Mouse (Mus musculus): Measurements from ENCODE around the gene Mpp2.

DNA sequence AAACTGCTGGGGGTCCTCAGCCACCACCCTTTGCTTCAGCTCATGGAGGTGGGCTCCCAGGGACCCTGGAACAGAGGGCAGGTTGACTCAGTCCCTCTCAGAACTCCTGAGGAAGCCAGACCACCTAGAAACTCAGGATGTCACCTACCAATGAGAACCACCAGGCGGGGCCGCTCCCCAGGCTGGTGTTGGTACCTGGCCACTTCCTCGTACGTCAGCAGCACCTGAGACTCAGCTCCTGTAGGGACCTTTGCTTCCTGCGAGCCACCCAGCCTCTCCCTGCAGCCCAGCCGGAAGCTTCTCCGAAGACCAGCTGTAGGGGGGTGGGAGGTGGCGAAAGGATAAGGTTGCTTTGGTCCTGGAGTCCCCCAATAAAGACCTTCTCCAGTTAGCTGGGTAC lies 79.9 kb downstream of the Mpp2 start:
- no peak for TF ChIP-seq CTCF (conservative IDR thresholded peaks at IDR 0.05; ENCODE audit: insufficient read depth, insufficient read length, low read depth, low read length)
- no peak for TF ChIP-seq POLR2A (IDR thresholded peaks at IDR 0.05; ENCODE audit: low read depth, low read length)
